Mouse (Mus musculus) forebrain, embryonic 10.5 days (tissue): ENCODE results near the gene Tecta. TPM values are rescaled to one million over a fixed set of nuclear protein-coding genes. Genes with fewer than 3 reads are reported as not detected.

Experiments used
- DNase-seq: peaks from one replicate; pipeline ENCODE4 v3.0.0-alpha.2; 2017; ENCODE audit warnings: low spot score; ENCODE audit errors: extremely low spot score
- H3K27ac ChIP-seq: fragments of 300-500 bp; sonication (generic); 2 replicates; pipeline ENCODE4 v1.5.1; 2016; ENCODE audit warnings: mild to moderate bottlenecking
- H3K27me3 ChIP-seq: fragments of 300-500 bp; sonication (generic); 2 replicates; pipeline ENCODE4 v1.6.1; 2016; ENCODE audit warnings: mild to moderate bottlenecking; ENCODE audit not compliant: poor library complexity, severe bottlenecking
- H3K36me3 ChIP-seq: fragments of 300-500 bp; sonication (generic); replicated peaks from 2 replicates; pipeline ENCODE4 v1.6.1; 2016; ENCODE audit warnings: mild to moderate bottlenecking, moderate library complexity
- H3K4me1 ChIP-seq: fragments of 300-500 bp; sonication (generic); 2 replicates; pipeline ENCODE4 v1.6.1; 2016
- H3K4me3 ChIP-seq: fragments of 300-500 bp; sonication (generic); 2 replicates; pipeline ENCODE4 v1.5.1; 2016; ENCODE audit warnings: mild to moderate bottlenecking, moderate library complexity
- H3K9me3 ChIP-seq: fragments of 300-500 bp; sonication (generic); 2 replicates; pipeline ENCODE4 v1.6.1; 2016; ENCODE audit warnings: mild to moderate bottlenecking, moderate library complexity
- WGBS: fragments of 180-500 bp; shearing (Covaris S2); methylation state at CpG from one replicate; pipeline ENCODE4 v1.1.7; 2016; 5-methylcytosine and 5-hydroxymethylcytosine counted together
- polyA plus RNA-seq: library from polyadenylated mRNA; unstranded; fragments of >200 nt; fragmentation: Nextera tagmentation; extraction: Ambion mirVana; gene quantifications from 2 replicates; pipeline ENCODE4 v1.2.1, GENCODE M21; 2016

Gene Tecta
- polyA plus RNA-seq, 1 experiment from 2014 or later: 0.04 TPM

GRCm38 (mm10) chr9:42382628-42383347 lies 16.9 kb downstream of the Tecta start:
- no peaks in the 10 kb centered on the region for H3K9me3 ChIP-seq
- H3K36me3 ChIP-seq: no peaks in the 10 kb centered on the region
- WGBS: 77% methylated on average over 8 of the region's 8 CpGs
- no peak overlapping the region for H3K4me3 ChIP-seq
- H3K27ac ChIP-seq: no peak overlapping the region
- H3K27me3 ChIP-seq: no peaks in the 10 kb centered on the region
- no peak for DNase-seq
- H3K4me1 ChIP-seq: peaks cover 6% of the 10 kb centered on the region; the same call in 1 of the 2 replicates

- no peaks in the 10 kb centered on the region for H3K27me3 ChIP-seq
- no peak overlapping the region for H3K4me3 ChIP-seq
- H3K27ac ChIP-seq: no peak overlapping the region
- no peaks in the 10 kb centered on the region for H3K9me3 ChIP-seq
- no peaks in the 10 kb centered on the region for H3K36me3 ChIP-seq
- WGBS: 82% methylated on average over 5 of the region's 5 CpGs
- DNase-seq: no peak
- peaks cover 6% of the 10 kb centered on the region; the same call in 1 of the 2 replicates for H3K4me1 ChIP-seq
These were observed 17.7 kb downstream of the Tecta start for GRCm38 (mm10) chr9:42382063-42382462.

- Histone ChIP-seq H3K4me1 (peaks cover 3% of the 10 kb centered on the region; the same call in 1 of the 2 replicates), H3K9me3 (no peaks in the 10 kb centered on the region), H3K27ac (no peak overlapping the region), H3K4me3 (no peak overlapping the region), H3K27me3 (no peaks in the 10 kb centered on the region), H3K36me3 (no peaks in the 10 kb centered on the region)
- no peak for DNase-seq
- WGBS: 87% methylated on average over 4 of the region's 4 CpGs
These were observed 21.7 kb downstream of the Tecta start for GRCm38 (mm10) chr9:42378071-42378470.

- no peaks in the 10 kb centered on the region for H3K4me1 ChIP-seq
- H3K36me3 ChIP-seq: no peaks in the 10 kb centered on the region
- H3K9me3 ChIP-seq: no peaks in the 10 kb centered on the region
- no peak for DNase-seq
- H3K27me3 ChIP-seq: no peaks in the 10 kb centered on the region
- H3K4me3 ChIP-seq: no peak overlapping the region
- no peak overlapping the region for H3K27ac ChIP-seq
- 94% methylated on average over 15 of the region's 15 CpGs for WGBS
These were observed 22.1 kb downstream of the Tecta start for GRCm38 (mm10) chr9:42377656-42378055.

- Histone ChIP-seq H3K4me1 (no peaks in the 10 kb centered on the region), H3K4me3 (no peak overlapping the region), H3K9me3 (no peaks in the 10 kb centered on the region), H3K27ac (no peak overlapping the region), H3K36me3 (no peaks in the 10 kb centered on the region), H3K27me3 (no peaks in the 10 kb centered on the region)
- 87% methylated on average over 6 of the region's 6 CpGs for WGBS
- DNase-seq: no peak
These were observed 27.9 kb downstream of the Tecta start for GRCm38 (mm10) chr9:42371670-42372368.

- Histone ChIP-seq H3K27me3 (no peaks in the 10 kb centered on the region), H3K36me3 (no peaks in the 10 kb centered on the region), H3K27ac (no peak overlapping the region), H3K4me1 (peaks cover 4% of the 10 kb centered on the region), H3K9me3 (no peaks in the 10 kb centered on the region), H3K4me3 (no peak overlapping the region)
- DNase-seq: no peak
- WGBS: 72% methylated on average over 4 of the region's 4 CpGs
These were observed 42.1 kb downstream of the Tecta start for GRCm38 (mm10) chr9:42357585-42357984.

GRCm38 (mm10) chr9:42354871-42355270 lies 44.9 kb downstream of the Tecta start:
- DNase-seq: no peak
- Histone ChIP-seq H3K27me3 (no peaks in the 10 kb centered on the region), H3K4me1 (peaks cover 12% of the 10 kb centered on the region), H3K27ac (no peak overlapping the region), H3K4me3 (no peak overlapping the region), H3K9me3 (no peaks in the 10 kb centered on the region), H3K36me3 (no peaks in the 10 kb centered on the region)
- 77% methylated on average over 1 of the region's 1 CpGs for WGBS

- H3K27ac ChIP-seq: no peak overlapping the region
- DNase-seq: no peak
- H3K4me3 ChIP-seq: no peak overlapping the region
- peaks cover 12% of the 10 kb centered on the region for H3K4me1 ChIP-seq
- H3K9me3 ChIP-seq: no peaks in the 10 kb centered on the region
- H3K27me3 ChIP-seq: no peaks in the 10 kb centered on the region
- WGBS: 77% methylated on average over 7 of the region's 7 CpGs
- no peaks in the 10 kb centered on the region for H3K36me3 ChIP-seq
These were observed 49.9 kb downstream of the Tecta start for GRCm38 (mm10) chr9:42349791-42350190.

- H3K9me3 ChIP-seq: no peaks in the 10 kb centered on the region
- H3K36me3 ChIP-seq: no peaks in the 10 kb centered on the region
- no peak for DNase-seq
- H3K27ac ChIP-seq: no peak overlapping the region
- H3K4me3 ChIP-seq: no peak overlapping the region
- H3K4me1 ChIP-seq: peaks cover 12% of the 10 kb centered on the region
- no peaks in the 10 kb centered on the region for H3K27me3 ChIP-seq
These were observed 53.4 kb downstream of the Tecta start for GRCm38 (mm10) chr9:42346297-42346696.

- Histone ChIP-seq H3K27me3 (no peaks in the 10 kb centered on the region), H3K27ac (no peak overlapping the region), H3K9me3 (no peaks in the 10 kb centered on the region), H3K4me1 (peaks cover 14% of the 10 kb centered on the region; the same call in 1 of the 2 replicates), H3K36me3 (no peaks in the 10 kb centered on the region), H3K4me3 (no peak overlapping the region)
- DNase-seq: no peak
- WGBS: 75% methylated on average over 4 of the region's 4 CpGs
These were observed 60.6 kb downstream of the Tecta start for GRCm38 (mm10) chr9:42339151-42339550.

GRCm38 (mm10) chr9:42337026-42337425 lies 62.7 kb downstream of the Tecta start:
- no peaks in the 10 kb centered on the region for H3K36me3 ChIP-seq
- 90% methylated on average over 13 of the region's 13 CpGs for WGBS
- no peak overlapping the region for H3K4me3 ChIP-seq
- DNase-seq: no peak
- no peak overlapping the region for H3K27ac ChIP-seq
- H3K27me3 ChIP-seq: no peaks in the 10 kb centered on the region
- peaks cover 14% of the 10 kb centered on the region; the same call in 1 of the 2 replicates for H3K4me1 ChIP-seq
- H3K9me3 ChIP-seq: no peaks in the 10 kb centered on the region

- H3K4me3 ChIP-seq: no peak overlapping the region
- H3K27me3 ChIP-seq: no peaks in the 10 kb centered on the region
- DNase-seq: no peak
- WGBS: 97% methylated on average over 1 of the region's 1 CpGs
- peaks cover 14% of the 10 kb centered on the region; the same call in 1 of the 2 replicates for H3K4me1 ChIP-seq
- no peaks in the 10 kb centered on the region for H3K36me3 ChIP-seq
- no peak overlapping the region for H3K27ac ChIP-seq
- no peaks in the 10 kb centered on the region for H3K9me3 ChIP-seq
These were observed 63.2 kb downstream of the Tecta start for GRCm38 (mm10) chr9:42336575-42336974.

GRCm38 (mm10) chr9:42334885-42335284 lies 64.8 kb downstream of the Tecta start:
- no peak overlapping the region for H3K27ac ChIP-seq
- DNase-seq: no peak
- peaks cover 11% of the 10 kb centered on the region; the same call in 1 of the 2 replicates for H3K4me1 ChIP-seq
- H3K4me3 ChIP-seq: no peak overlapping the region
- 94% methylated on average over 3 of the region's 3 CpGs for WGBS
- no peaks in the 10 kb centered on the region for H3K27me3 ChIP-seq
- H3K9me3 ChIP-seq: no peaks in the 10 kb centered on the region
- H3K36me3 ChIP-seq: no peaks in the 10 kb centered on the region
